Mouse (Mus musculus): ENCODE measurements around the gene Mc1r. TPM values are rescaled to one million over a fixed set of nuclear protein-coding genes. Genes with fewer than 3 reads are reported as not detected.

Mc1r gene
- polyA plus RNA-seq (2015; fragmentation: Nextera tagmentation; extraction: Ambion mirVana) = 0.05 TPM in 1 of 2 replicates, not detected in the other

DNA sequence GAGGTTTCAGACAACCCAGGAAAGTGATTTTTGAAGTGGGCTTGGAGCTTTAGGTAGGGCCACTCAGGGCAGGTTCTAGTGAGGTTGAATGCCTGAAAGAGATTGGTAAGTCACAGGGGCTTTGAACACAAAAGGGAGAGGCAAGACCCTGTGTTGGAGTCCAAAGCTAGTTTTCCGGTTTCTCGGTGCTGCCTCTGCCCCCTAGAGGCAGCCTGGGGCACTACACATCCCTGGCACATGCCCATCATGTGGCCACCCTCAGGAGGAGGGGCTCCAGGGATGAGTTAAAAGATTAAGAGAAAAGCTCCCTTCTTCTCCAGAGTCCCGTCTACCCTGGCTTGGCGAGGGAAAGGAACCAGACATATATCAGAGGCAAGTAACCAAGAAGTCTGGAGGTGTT, at the start of gene Mc1r:
Gene Mc1r, plus strand, starts transcription at position 322 of the 400 bp plus-strand sequence.
- no peak for ATAC-seq (ENCODE audit: low FRiP score, low read depth)
- no peaks in the 10 kb centered on the region for H3K9me3 ChIP-seq
- no peak within 1 kb of the TSS for H3K9ac ChIP-seq
- H3K36me3 ChIP-seq = peaks cover 17% of the 10 kb centered on the region
- no peak within 1 kb of the TSS for H3K4me3 ChIP-seq
- H3K4me1 ChIP-seq = peaks cover 12% of the 10 kb centered on the region
- peaks cover 48% of the 10 kb centered on the region for H3K27me3 ChIP-seq
- 13% methylated on average over 4 of the region's 4 CpGs for WGBS
- H3K27ac ChIP-seq = no peak within 1 kb of the TSS
- 0 out of 2 replicates have a peak within 1 kb of the TSS, but pooled peaks have one; percentile 0 for H3K4me2 ChIP-seq (replicated peaks)

DNA sequence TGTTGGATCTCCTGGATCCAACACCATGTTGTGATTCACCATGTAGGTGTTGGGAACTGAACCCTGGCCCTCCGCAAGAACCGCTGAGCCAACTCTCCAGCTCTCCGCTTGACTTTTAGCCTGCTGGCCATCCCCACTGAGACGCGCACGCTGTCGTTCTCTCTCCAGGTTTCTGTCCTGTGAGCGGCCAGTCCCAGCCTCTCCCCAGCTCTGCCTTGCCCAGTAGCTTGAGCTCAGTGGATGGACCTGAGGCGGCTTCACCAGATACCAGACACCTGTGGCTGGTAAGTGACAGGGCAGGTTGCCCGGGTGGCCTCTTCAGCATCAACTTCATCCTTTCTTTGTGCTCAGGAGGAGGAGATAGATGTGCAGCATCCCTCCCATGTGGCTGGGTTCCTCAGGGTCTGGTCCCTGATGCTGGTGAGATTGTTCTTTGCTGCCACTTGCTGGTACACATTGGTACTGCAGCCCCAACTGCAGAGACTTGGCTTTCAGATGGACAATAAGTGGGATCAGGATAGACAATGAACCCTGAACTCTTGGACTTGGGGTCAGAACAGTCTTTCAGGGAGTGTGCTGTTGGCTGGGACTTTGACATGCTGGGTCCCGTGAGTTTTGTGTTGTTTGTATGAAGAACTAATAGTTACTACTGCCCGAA, 45.7 kb upstream of the Mc1r start:
- Histone ChIP-seq H3K4me1 (no peaks in the 10 kb centered on the region), H3K36me3 (no peaks in the 10 kb centered on the region), H3K27me3 (no peaks in the 10 kb centered on the region), H3K9ac (no peak overlapping the region), H3K4me3 (no peak overlapping the region), H3K4me2 (replicated peaks) (no peak overlapping the region), H3K9me3 (no peaks in the 10 kb centered on the region), H3K27ac (no peak overlapping the region)
- ATAC-seq (ENCODE audit: low FRiP score, low read depth) = no peak
- 45% methylated on average over 12 of the region's 12 CpGs for WGBS

DNA sequence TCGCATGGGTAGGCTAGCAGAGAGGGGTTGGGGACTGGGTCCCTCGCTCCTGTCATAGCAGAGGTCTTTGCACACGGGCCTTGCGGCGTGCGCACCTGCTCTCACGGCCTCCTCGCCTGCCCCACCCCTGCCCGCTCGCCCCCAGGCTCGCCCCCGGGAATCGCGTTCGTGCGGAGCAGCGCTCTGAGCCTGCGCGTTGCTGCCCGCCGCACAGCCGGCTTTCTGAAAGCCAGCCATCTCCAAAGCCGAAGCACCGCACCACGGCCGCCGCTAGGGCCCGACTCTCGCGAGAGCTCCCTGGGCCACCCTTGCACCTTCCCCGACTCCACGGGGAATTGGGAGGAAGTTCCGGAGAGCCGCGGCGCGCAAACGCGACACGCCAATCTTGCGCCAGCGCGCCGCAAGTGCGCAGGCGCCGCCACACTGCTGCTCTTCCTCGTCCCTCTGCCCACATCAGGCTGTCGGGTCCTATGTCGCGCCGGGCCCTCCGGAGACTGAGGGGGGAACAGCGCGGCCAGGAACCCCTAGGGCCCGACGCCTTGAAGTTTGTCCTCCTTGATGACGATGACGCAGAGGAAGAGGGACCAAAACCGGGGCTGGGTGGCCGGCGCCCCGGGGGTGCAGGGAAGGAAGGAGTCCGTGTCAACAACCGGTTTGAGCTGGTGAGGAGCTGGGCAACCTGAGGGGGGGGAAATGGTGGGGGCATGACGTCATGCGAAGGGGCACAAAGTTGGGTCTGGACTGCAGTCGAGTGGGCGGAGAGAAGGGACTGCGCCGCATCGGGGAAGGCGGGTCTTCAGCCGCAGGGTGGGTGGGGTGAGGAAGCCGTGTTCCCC, 33.3 kb upstream of the Mc1r start, which contains the start of gene Tcf25:
Gene Tcf25, plus strand, starts transcription at position 351 of the 836 bp plus-strand sequence.
- Histone ChIP-seq H3K27me3 (no peaks in the 10 kb centered on the region), H3K4me1 (peaks cover 22% of the 10 kb centered on the region), H3K4me3 (peak within 1 kb of the TSS; percentile 79), H3K9me3 (no peaks in the 10 kb centered on the region), H3K36me3 (peaks cover 18% of the 10 kb centered on the region), H3K27ac (peak within 1 kb of the TSS; percentile 94), H3K4me2 (replicated peaks) (peak within 1 kb of the TSS; percentile 76), H3K9ac (peak within 1 kb of the TSS; percentile 81)
- WGBS = under 1% methylated on average over 75 of the region's 75 CpGs
- peak; percentile 92 for ATAC-seq (ENCODE audit: low FRiP score, low read depth)

DNA sequence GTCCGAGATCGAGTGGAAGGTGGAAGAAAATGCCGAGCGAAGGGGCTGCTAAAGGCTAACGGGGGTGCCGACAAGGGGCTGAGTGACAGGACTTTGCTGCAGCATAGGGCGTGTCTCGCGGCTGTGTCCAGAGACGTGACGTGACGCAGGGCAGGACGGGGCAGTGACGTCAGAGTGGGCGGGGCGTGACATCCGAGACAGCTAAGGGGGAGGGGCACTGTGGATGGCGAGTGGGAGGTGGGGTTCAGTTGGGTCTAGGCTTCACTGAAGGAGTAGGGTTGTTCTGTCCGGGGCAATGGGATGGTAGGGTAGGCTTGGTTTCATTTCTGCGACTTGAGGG, 32.7 kb upstream of the Mc1r start:
- H3K9ac ChIP-seq = peak overlapping the region; percentile 81
- H3K4me2 ChIP-seq (replicated peaks) = peak overlapping the region; percentile 76
- H3K27ac ChIP-seq = peak overlapping the region; percentile 94
- H3K4me1 ChIP-seq = peaks cover 22% of the 10 kb centered on the region
- H3K4me3 ChIP-seq = peak overlapping the region; percentile 79
- peak; percentile 83 for ATAC-seq (ENCODE audit: low FRiP score, low read depth)
- no peaks in the 10 kb centered on the region for H3K27me3 ChIP-seq
- H3K36me3 ChIP-seq = peaks cover 18% of the 10 kb centered on the region
- WGBS = 0% methylated on average over 20 of the region's 20 CpGs
- no peaks in the 10 kb centered on the region for H3K9me3 ChIP-seq

- no peaks in the 10 kb centered on the region for H3K9me3 ChIP-seq
- 0 out of 2 replicates have a peak overlapping the region, but pooled peaks have one; percentile 76 for H3K4me2 ChIP-seq (replicated peaks)
- H3K36me3 ChIP-seq = peaks cover 18% of the 10 kb centered on the region
- no peaks in the 10 kb centered on the region for H3K27me3 ChIP-seq
- peaks cover 22% of the 10 kb centered on the region for H3K4me1 ChIP-seq
- H3K9ac ChIP-seq = peak overlapping the region; percentile 35; the same call in 1 of the 2 replicates
- WGBS = 84% methylated on average over 10 of the region's 10 CpGs
- no peak overlapping the region for H3K27ac ChIP-seq
- H3K4me3 ChIP-seq = no peak overlapping the region
- ATAC-seq (ENCODE audit: low FRiP score, low read depth) = no peak
Measured at GRCm38 (mm10) chr8:123375701-123376100, 31.2 kb upstream of the Mc1r start.

DNA sequence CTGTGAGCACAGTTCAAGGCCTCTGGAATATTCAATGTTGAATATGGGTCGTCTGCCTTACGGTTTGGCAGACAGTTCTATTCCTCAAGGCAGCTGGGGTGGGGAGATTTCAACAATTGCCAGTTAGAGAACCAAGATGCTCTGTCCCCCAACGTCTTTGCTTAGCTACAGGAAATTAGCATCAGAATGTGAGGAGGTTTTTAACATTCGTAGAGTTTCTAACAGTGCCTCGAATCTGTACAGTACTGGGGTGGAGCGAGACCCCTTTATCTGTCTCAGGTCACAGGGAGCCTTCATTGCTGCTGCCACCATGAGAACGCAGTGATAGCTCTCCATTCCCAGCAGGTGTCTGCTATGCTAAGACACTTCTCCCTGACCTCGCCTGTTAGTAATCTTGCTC, 30.8 kb upstream of the Mc1r start:
- H3K36me3 ChIP-seq = peaks cover 21% of the 10 kb centered on the region
- peaks cover 22% of the 10 kb centered on the region for H3K4me1 ChIP-seq
- H3K9ac ChIP-seq = no peak overlapping the region
- no peaks in the 10 kb centered on the region for H3K27me3 ChIP-seq
- WGBS = 72% methylated on average over 8 of the region's 8 CpGs
- no peak overlapping the region for H3K4me2 ChIP-seq (replicated peaks)
- no peak overlapping the region for H3K27ac ChIP-seq
- no peak for ATAC-seq (ENCODE audit: low FRiP score, low read depth)
- no peak overlapping the region for H3K4me3 ChIP-seq
- no peaks in the 10 kb centered on the region for H3K9me3 ChIP-seq

GRCm38 (mm10) chr8:123381711-123382110, 25.2 kb upstream of the Mc1r start:
- peaks cover 69% of the 10 kb centered on the region for H3K36me3 ChIP-seq
- no peaks in the 10 kb centered on the region for H3K9me3 ChIP-seq
- WGBS = 93% methylated on average over 4 of the region's 4 CpGs
- no peaks in the 10 kb centered on the region for H3K4me1 ChIP-seq
- no peak overlapping the region for H3K4me3 ChIP-seq
- no peak overlapping the region for H3K27ac ChIP-seq
- no peak overlapping the region for H3K9ac ChIP-seq
- no peaks in the 10 kb centered on the region for H3K27me3 ChIP-seq
- ATAC-seq (ENCODE audit: low FRiP score, low read depth) = no peak
- H3K4me2 ChIP-seq (replicated peaks) = no peak overlapping the region

GRCm38 (mm10) chr8:123382516-123382915, 24.4 kb upstream of the Mc1r start:
- 84% methylated on average over 8 of the region's 8 CpGs for WGBS

DNA sequence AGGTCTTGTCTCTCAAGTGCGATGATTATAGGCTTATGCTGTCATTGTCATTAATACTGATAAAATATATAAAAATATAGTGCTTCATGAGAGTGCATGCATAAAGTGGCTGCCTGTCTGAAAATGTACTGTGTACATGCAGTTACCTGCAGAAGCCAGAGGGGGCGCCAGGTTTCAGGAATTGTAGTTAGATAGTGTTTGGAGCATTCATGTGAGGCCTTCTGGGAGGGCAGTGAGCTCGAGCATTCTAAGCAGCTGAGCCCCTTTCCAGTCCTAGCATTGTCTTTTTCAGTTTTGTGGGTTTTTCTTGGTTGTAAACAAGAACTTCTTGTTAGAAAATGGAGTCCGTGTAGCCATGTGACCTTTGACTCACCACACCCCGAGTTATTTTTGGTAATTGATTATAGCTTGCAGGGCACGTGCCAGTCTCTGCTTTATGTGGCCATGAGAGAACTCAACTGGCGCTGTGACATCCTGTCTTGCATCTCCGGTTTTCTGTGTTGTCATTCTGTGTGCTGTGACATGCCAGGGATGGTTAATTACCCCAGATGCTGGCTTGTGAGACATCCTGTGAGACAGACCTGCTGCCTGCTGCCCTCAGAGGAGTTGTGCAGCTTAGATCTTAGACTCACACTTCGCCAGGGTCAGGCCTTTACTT, 21.9 kb upstream of the Mc1r start:
- 68% methylated on average over 9 of the region's 9 CpGs for WGBS
- no peak overlapping the region for H3K9ac ChIP-seq
- no peak overlapping the region for H3K27ac ChIP-seq
- no peak overlapping the region for H3K4me3 ChIP-seq
- no peaks in the 10 kb centered on the region for H3K4me1 ChIP-seq
- H3K36me3 ChIP-seq = peaks cover 92% of the 10 kb centered on the region
- H3K4me2 ChIP-seq (replicated peaks) = no peak overlapping the region
- no peak for ATAC-seq (ENCODE audit: low FRiP score, low read depth)
- H3K9me3 ChIP-seq = no peaks in the 10 kb centered on the region
- no peaks in the 10 kb centered on the region for H3K27me3 ChIP-seq

More at GRCm38 (mm10) chr8:123382516-123382915, 24.4 kb upstream of the Mc1r start:
- no peak for ATAC-seq (ENCODE audit: low FRiP score, low read depth)
- Histone ChIP-seq H3K9ac (no peak overlapping the region), H3K36me3 (peaks cover 73% of the 10 kb centered on the region), H3K9me3 (no peaks in the 10 kb centered on the region), H3K4me2 (replicated peaks) (no peak overlapping the region), H3K27ac (no peak overlapping the region), H3K4me3 (no peak overlapping the region), H3K4me1 (no peaks in the 10 kb centered on the region), H3K27me3 (no peaks in the 10 kb centered on the region)

DNA sequence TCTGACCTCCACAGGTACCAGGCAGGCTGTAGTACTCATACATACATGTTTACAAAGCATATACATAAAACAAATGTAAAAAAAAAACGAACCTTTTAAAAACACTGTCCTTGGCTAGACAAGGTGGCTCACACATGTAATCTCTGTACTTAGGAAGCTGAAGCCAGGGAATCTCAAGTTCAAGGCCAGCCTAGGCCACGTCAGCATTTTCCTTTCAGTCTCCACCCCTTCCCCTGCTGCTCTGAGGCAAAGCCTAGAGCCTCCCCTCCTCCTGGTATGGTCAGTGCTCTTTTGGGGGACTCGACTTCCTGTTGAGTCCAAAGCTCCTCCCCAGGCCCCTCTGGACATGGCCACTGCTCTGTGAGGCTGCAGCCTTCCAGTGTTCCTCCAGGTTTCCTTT, 19.9 kb upstream of the Mc1r start:
- Histone ChIP-seq H3K4me3 (no peak overlapping the region), H3K27ac (no peak overlapping the region), H3K27me3 (no peaks in the 10 kb centered on the region), H3K9ac (no peak overlapping the region), H3K9me3 (no peaks in the 10 kb centered on the region), H3K4me2 (replicated peaks) (no peak overlapping the region), H3K4me1 (no peaks in the 10 kb centered on the region), H3K36me3 (peaks cover 100% of the 10 kb centered on the region)
- ATAC-seq (ENCODE audit: low FRiP score, low read depth) = no peak
- WGBS = 78% methylated on average over 3 of the region's 3 CpGs

GRCm38 (mm10) chr8:123387801-123388200, 19.1 kb upstream of the Mc1r start:
- Histone ChIP-seq H3K9ac (no peak overlapping the region), H3K4me3 (no peak overlapping the region), H3K4me2 (replicated peaks) (no peak overlapping the region), H3K9me3 (no peaks in the 10 kb centered on the region), H3K4me1 (no peaks in the 10 kb centered on the region), H3K36me3 (peaks cover 100% of the 10 kb centered on the region), H3K27me3 (no peaks in the 10 kb centered on the region), H3K27ac (no peak overlapping the region)
- 95% methylated on average over 8 of the region's 8 CpGs for WGBS
- no peak for ATAC-seq (ENCODE audit: low FRiP score, low read depth)

- 93% methylated on average over 7 of the region's 7 CpGs for WGBS
- Histone ChIP-seq H3K4me1 (no peaks in the 10 kb centered on the region), H3K36me3 (peaks cover 100% of the 10 kb centered on the region), H3K4me2 (replicated peaks) (no peak overlapping the region), H3K27me3 (no peaks in the 10 kb centered on the region), H3K9me3 (no peaks in the 10 kb centered on the region), H3K9ac (no peak overlapping the region), H3K4me3 (no peak overlapping the region), H3K27ac (no peak overlapping the region)
- ATAC-seq (ENCODE audit: low FRiP score, low read depth) = no peak
Measured at GRCm38 (mm10) chr8:123389026-123389425, 17.9 kb upstream of the Mc1r start.
